Mouse (Mus musculus) forebrain, embryonic 15.5 days (tissue): ENCODE measurements around the gene Olfr576. TPM values are rescaled to one million over a fixed set of nuclear protein-coding genes. Genes with fewer than 3 reads are reported as not detected.
A peak's percentile ranks its signal among the peaks of the same experiment; 100 is the strongest.

Experiments
- ATAC-seq: fragments of 200-750 bp; cut with Nextera tagmentation; replicated peaks from 2 replicates; pipeline ENCODE4 v1.8.0; 2017; ENCODE audit warnings: mild to moderate bottlenecking, moderate TSS enrichment, moderate library complexity
- H3K27ac ChIP-seq: fragments of 300-500 bp; sonication (generic); replicated peaks from 2 replicates; pipeline ENCODE4 v1.5.1; 2015; ENCODE audit warnings: mild to moderate bottlenecking, inconsistent platforms
- H3K27me3 ChIP-seq: fragments of 300-500 bp; sonication (generic); 2 replicates; pipeline ENCODE4 v1.6.1; 2015; ENCODE audit warnings: inconsistent platforms
- H3K36me3 ChIP-seq: fragments of 300-500 bp; sonication (generic); 2 replicates; pipeline ENCODE4 v1.6.1; 2015; ENCODE audit warnings: mild to moderate bottlenecking, inconsistent platforms
- H3K4me1 ChIP-seq: fragments of 300-500 bp; sonication (generic); 2 replicates; pipeline ENCODE4 v1.6.1; 2015; ENCODE audit warnings: inconsistent platforms
- H3K4me2 ChIP-seq: fragments of 300-500 bp; sonication (generic); replicated peaks from 2 replicates; pipeline ENCODE4 v1.6.1; 2015; ENCODE audit warnings: mild to moderate bottlenecking, inconsistent platforms
- H3K4me3 ChIP-seq: fragments of 300-500 bp; sonication (generic); 2 replicates; pipeline ENCODE4 v1.5.1; 2015; ENCODE audit warnings: mild to moderate bottlenecking, inconsistent platforms
- H3K9ac ChIP-seq: fragments of 300-500 bp; sonication (generic); replicated peaks from 2 replicates; pipeline ENCODE4 v1.6.1; 2015; ENCODE audit warnings: mild to moderate bottlenecking, inconsistent platforms
- H3K9me3 ChIP-seq: fragments of 300-500 bp; sonication (generic); 2 replicates; pipeline ENCODE4 v1.6.1; 2016; ENCODE audit warnings: inconsistent platforms
- WGBS: fragments of 180-500 bp; shearing (Covaris S2); methylation state at CpG from one replicate; pipeline ENCODE4 v1.1.7; 2015; ENCODE audit warnings: mixed read lengths; 5-methylcytosine and 5-hydroxymethylcytosine counted together
- polyA plus RNA-seq: library from polyadenylated mRNA; unstranded; fragments of >200 nt; fragmentation: Nextera tagmentation; extraction: Ambion mirVana; gene quantifications from 2 replicates; pipeline ENCODE4 v1.2.1, GENCODE M21; 2015

Gene Olfr576
- not detected in 2 replicates for polyA plus RNA-seq

- Histone ChIP-seq H3K27ac (no peak within 1 kb of the TSS), H3K4me1 (no peaks in the 10 kb centered on the region), H3K27me3 (no peaks in the 10 kb centered on the region), H3K4me2 (no peak within 1 kb of the TSS), H3K4me3 (no peak within 1 kb of the TSS), H3K9me3 (no peaks in the 10 kb centered on the region), H3K36me3 (no peaks in the 10 kb centered on the region), H3K9ac (no peak within 1 kb of the TSS)
- ATAC-seq = no peak
- 64% methylated on average over 2 of the region's 2 CpGs for WGBS
Observed at GRCm38 (mm10) chr7:102962360-102962759, at the start of gene Olfr576. TSS of gene Olfr576 (plus strand) at chr7:102962660.

GRCm38 (mm10) chr7:102915261-102915660 is 47.2 kb upstream of the Olfr576 start:
- ATAC-seq = no peak

GRCm38 (mm10) chr7:102916405-102916804 is 46.1 kb upstream of the Olfr576 start:
- Histone ChIP-seq H3K27me3 (no peaks in the 10 kb centered on the region), H3K4me2 (no peak overlapping the region), H3K9ac (no peak overlapping the region), H3K36me3 (no peaks in the 10 kb centered on the region), H3K4me1 (no peaks in the 10 kb centered on the region), H3K4me3 (no peak overlapping the region), H3K27ac (no peak overlapping the region), H3K9me3 (no peaks in the 10 kb centered on the region)
- ATAC-seq = no peak
- WGBS = 79% methylated on average over 5 of the region's 5 CpGs

More at GRCm38 (mm10) chr7:102915261-102915660, 47.2 kb upstream of the Olfr576 start:
- Histone ChIP-seq H3K4me1 (no peaks in the 10 kb centered on the region), H3K9me3 (no peaks in the 10 kb centered on the region), H3K4me2 (no peak overlapping the region), H3K4me3 (no peak overlapping the region), H3K27me3 (no peaks in the 10 kb centered on the region), H3K9ac (no peak overlapping the region), H3K27ac (no peak overlapping the region), H3K36me3 (no peaks in the 10 kb centered on the region)
- 48% methylated on average over 1 of the region's 1 CpGs for WGBS

- no peak for ATAC-seq
- Histone ChIP-seq H3K36me3 (no peaks in the 10 kb centered on the region), H3K27ac (no peak within 1 kb of the TSS), H3K9ac (no peak within 1 kb of the TSS), H3K9me3 (no peaks in the 10 kb centered on the region), H3K4me3 (no peak within 1 kb of the TSS), H3K27me3 (no peaks in the 10 kb centered on the region), H3K4me1 (no peaks in the 10 kb centered on the region), H3K4me2 (no peak within 1 kb of the TSS)
- WGBS = 65% methylated on average over 4 of the region's 4 CpGs
Observed at GRCm38 (mm10) chr7:102917032-102917875, 45.2 kb upstream of the Olfr576 start, which contains the start of gene Olfr571. TSS of gene Olfr571 (minus strand) at chr7:102917536.

- Histone ChIP-seq H3K4me2 (no peak overlapping the region), H3K36me3 (no peaks in the 10 kb centered on the region), H3K9me3 (no peaks in the 10 kb centered on the region), H3K27ac (no peak overlapping the region), H3K4me1 (no peaks in the 10 kb centered on the region), H3K9ac (no peak overlapping the region), H3K27me3 (no peaks in the 10 kb centered on the region), H3K4me3 (no peak overlapping the region)
- ATAC-seq = peak; percentile 81
- 14% methylated on average over 1 of the region's 1 CpGs for WGBS
Observed at GRCm38 (mm10) chr7:102919632-102920031, 42.8 kb upstream of the Olfr576 start.

GRCm38 (mm10) chr7:102924109-102924508 is 38.4 kb upstream of the Olfr576 start, which contains the start of gene Olfr572:
TSS of gene Olfr572 (plus strand) at chr7:102924409.
- Histone ChIP-seq H3K36me3 (no peaks in the 10 kb centered on the region), H3K27me3 (no peaks in the 10 kb centered on the region), H3K4me3 (no peak within 1 kb of the TSS), H3K4me2 (no peak within 1 kb of the TSS), H3K9me3 (no peaks in the 10 kb centered on the region), H3K27ac (no peak within 1 kb of the TSS), H3K9ac (no peak within 1 kb of the TSS), H3K4me1 (no peaks in the 10 kb centered on the region)
- WGBS = 71% methylated on average over 1 of the region's 1 CpGs
- no peak for ATAC-seq

GRCm38 (mm10) chr7:102927105-102927504 is 35.4 kb upstream of the Olfr576 start:
- no peaks in the 10 kb centered on the region for H3K9me3 ChIP-seq
- H3K36me3 ChIP-seq = no peaks in the 10 kb centered on the region
- 71% methylated on average over 3 of the region's 3 CpGs for WGBS
- H3K4me1 ChIP-seq = no peaks in the 10 kb centered on the region
- no peak overlapping the region for H3K27ac ChIP-seq
- no peaks in the 10 kb centered on the region for H3K27me3 ChIP-seq
- H3K4me2 ChIP-seq = no peak overlapping the region
- ATAC-seq = no peak
- H3K4me3 ChIP-seq = no peak overlapping the region
- no peak overlapping the region for H3K9ac ChIP-seq

GRCm38 (mm10) chr7:102942475-102942874 is 20.0 kb upstream of the Olfr576 start, which contains the start of gene Olfr573-ps1:
TSS of gene Olfr573-ps1 (minus strand) at chr7:102942575.
- no peaks in the 10 kb centered on the region for H3K27me3 ChIP-seq

GRCm38 (mm10) chr7:102943417-102943816 is 19.0 kb upstream of the Olfr576 start:
- no peak for ATAC-seq
- 98% methylated on average over 1 of the region's 1 CpGs for WGBS

More at GRCm38 (mm10) chr7:102942475-102942874, 20.0 kb upstream of the Olfr576 start, which contains the start of gene Olfr573-ps1:
- Histone ChIP-seq H3K9ac (no peak within 1 kb of the TSS), H3K9me3 (no peaks in the 10 kb centered on the region), H3K4me2 (no peak within 1 kb of the TSS), H3K4me1 (no peaks in the 10 kb centered on the region), H3K27ac (no peak within 1 kb of the TSS), H3K4me3 (no peak within 1 kb of the TSS), H3K36me3 (no peaks in the 10 kb centered on the region)
- ATAC-seq = no peak
- WGBS = 94% methylated on average over 2 of the region's 2 CpGs

GRCm38 (mm10) chr7:102948167-102948566 is 14.3 kb upstream of the Olfr576 start, which contains the start of gene Olfr574:
TSS of gene Olfr574 (plus strand) at chr7:102948467.
- no peak for ATAC-seq

More at GRCm38 (mm10) chr7:102943417-102943816, 19.0 kb upstream of the Olfr576 start:
- H3K4me3 ChIP-seq = no peak overlapping the region
- no peaks in the 10 kb centered on the region for H3K27me3 ChIP-seq
- no peak overlapping the region for H3K27ac ChIP-seq
- H3K9me3 ChIP-seq = no peaks in the 10 kb centered on the region
- no peaks in the 10 kb centered on the region for H3K36me3 ChIP-seq
- no peak overlapping the region for H3K9ac ChIP-seq
- no peak overlapping the region for H3K4me2 ChIP-seq
- no peaks in the 10 kb centered on the region for H3K4me1 ChIP-seq

GRCm38 (mm10) chr7:102950732-102951131 is 11.7 kb upstream of the Olfr576 start:
- no peak overlapping the region for H3K27ac ChIP-seq
- no peak overlapping the region for H3K4me3 ChIP-seq
- no peaks in the 10 kb centered on the region for H3K27me3 ChIP-seq
- H3K36me3 ChIP-seq = no peaks in the 10 kb centered on the region
- no peak for ATAC-seq
- H3K9ac ChIP-seq = no peak overlapping the region
- H3K4me2 ChIP-seq = no peak overlapping the region
- no peaks in the 10 kb centered on the region for H3K4me1 ChIP-seq
- H3K9me3 ChIP-seq = no peaks in the 10 kb centered on the region
- 74% methylated on average over 1 of the region's 1 CpGs for WGBS

More at GRCm38 (mm10) chr7:102948167-102948566, 14.3 kb upstream of the Olfr576 start, which contains the start of gene Olfr574:
- H3K36me3 ChIP-seq = no peaks in the 10 kb centered on the region
- no peaks in the 10 kb centered on the region for H3K9me3 ChIP-seq
- WGBS = 97% methylated on average over 1 of the region's 1 CpGs
- H3K27ac ChIP-seq = no peak within 1 kb of the TSS
- no peaks in the 10 kb centered on the region for H3K27me3 ChIP-seq
- H3K9ac ChIP-seq = no peak within 1 kb of the TSS
- H3K4me3 ChIP-seq = no peak within 1 kb of the TSS
- H3K4me1 ChIP-seq = no peaks in the 10 kb centered on the region
- H3K4me2 ChIP-seq = no peak within 1 kb of the TSS

GRCm38 (mm10) chr7:102958137-102958536 is 4.3 kb upstream of the Olfr576 start:
- no peak for ATAC-seq
- no peak overlapping the region for H3K4me2 ChIP-seq
- H3K4me1 ChIP-seq = no peaks in the 10 kb centered on the region
- 89% methylated on average over 3 of the region's 3 CpGs for WGBS
- H3K27me3 ChIP-seq = no peaks in the 10 kb centered on the region
- H3K9me3 ChIP-seq = no peaks in the 10 kb centered on the region
- H3K4me3 ChIP-seq = no peak overlapping the region
- H3K9ac ChIP-seq = no peak overlapping the region
- H3K36me3 ChIP-seq = no peaks in the 10 kb centered on the region
- H3K27ac ChIP-seq = no peak overlapping the region
